Mouse (Mus musculus): ENCODE results near the gene Gm20388.

Gene Gm20388

GRCm38 (mm10) chr8:120335262-120336086, 424.8 kb downstream of the Gm20388 start:
- DNase-seq (ENCODE audit: low spot score in 2 of 2), result no peak

GRCm38 (mm10) chr8:120336087-120336380, 425.4 kb downstream of the Gm20388 start:
- DNase-seq (ENCODE audit: low spot score in 2 of 2), result no peak

GRCm38 (mm10) chr8:120336909-120337555, 426.4 kb downstream of the Gm20388 start:
- no peak for DNase-seq (ENCODE audit: low spot score in 2 of 2)

GRCm38 (mm10) chr8:120337627-120338026, 427.0 kb downstream of the Gm20388 start:
- DNase-seq (ENCODE audit: low spot score in 2 of 2), result no peak

GRCm38 (mm10) chr8:120338678-120339077, 428.0 kb downstream of the Gm20388 start:
- no peak for DNase-seq (ENCODE audit: low spot score in 2 of 2)

- no peak for DNase-seq (ENCODE audit: low spot score in 2 of 2)
Measured at GRCm38 (mm10) chr8:120339743-120340142, 429.1 kb downstream of the Gm20388 start.

GRCm38 (mm10) chr8:120341124-120341523, 430.5 kb downstream of the Gm20388 start:
- DNase-seq (ENCODE audit: low spot score in 2 of 2), result no peak

GRCm38 (mm10) chr8:120342847-120343548, 432.4 kb downstream of the Gm20388 start:
- DNase-seq (ENCODE audit: low spot score in 2 of 2), result no peak

- DNase-seq (ENCODE audit: low spot score in 2 of 2), result no peak
Measured at GRCm38 (mm10) chr8:120343582-120343981, 432.9 kb downstream of the Gm20388 start.

GRCm38 (mm10) chr8:120344166-120344565, 433.5 kb downstream of the Gm20388 start:
- DNase-seq (ENCODE audit: low spot score in 2 of 2), result no peak

GRCm38 (mm10) chr8:120344583-120344982, 433.9 kb downstream of the Gm20388 start:
- no peak for DNase-seq (ENCODE audit: low spot score in 2 of 2)

- no peak for DNase-seq (ENCODE audit: low spot score in 2 of 2)
Measured at GRCm38 (mm10) chr8:120347734-120348341, 437.2 kb downstream of the Gm20388 start.

GRCm38 (mm10) chr8:120348922-120349321, 438.3 kb downstream of the Gm20388 start:
- no peak for DNase-seq (ENCODE audit: low spot score in 2 of 2)

- DNase-seq (ENCODE audit: low spot score in 2 of 2), result no peak
Measured at GRCm38 (mm10) chr8:120351332-120352071, 440.9 kb downstream of the Gm20388 start.

GRCm38 (mm10) chr8:120352096-120352495, 441.5 kb downstream of the Gm20388 start:
- peak; percentile 44 to 54 for DNase-seq (ENCODE audit: low spot score in 2 of 2)

GRCm38 (mm10) chr8:120356067-120356466, 445.4 kb downstream of the Gm20388 start:
- no peak for DNase-seq (ENCODE audit: low spot score in 2 of 2)

- no peak for DNase-seq (ENCODE audit: low spot score in 2 of 2)
Measured at GRCm38 (mm10) chr8:120357504-120357903, 446.9 kb downstream of the Gm20388 start.

- no peak for DNase-seq (ENCODE audit: low spot score in 2 of 2)
Measured at GRCm38 (mm10) chr8:120361301-120361700, 450.7 kb downstream of the Gm20388 start.

- DNase-seq (ENCODE audit: low spot score in 2 of 2), result no peak
Measured at GRCm38 (mm10) chr8:120363552-120364071, 453.0 kb downstream of the Gm20388 start.

GRCm38 (mm10) chr8:120364093-120364725, 453.6 kb downstream of the Gm20388 start:
- no peak for DNase-seq (ENCODE audit: low spot score in 2 of 2)

GRCm38 (mm10) chr8:120366840-120367239, 456.2 kb downstream of the Gm20388 start:
- DNase-seq (ENCODE audit: low spot score in 2 of 2), result no peak

Measured in frontal cortex, postnatal 25 days (tissue).